Comparison of ENCODE assay signal across 21 mouse cellular contexts in the genomic region with DNA sequence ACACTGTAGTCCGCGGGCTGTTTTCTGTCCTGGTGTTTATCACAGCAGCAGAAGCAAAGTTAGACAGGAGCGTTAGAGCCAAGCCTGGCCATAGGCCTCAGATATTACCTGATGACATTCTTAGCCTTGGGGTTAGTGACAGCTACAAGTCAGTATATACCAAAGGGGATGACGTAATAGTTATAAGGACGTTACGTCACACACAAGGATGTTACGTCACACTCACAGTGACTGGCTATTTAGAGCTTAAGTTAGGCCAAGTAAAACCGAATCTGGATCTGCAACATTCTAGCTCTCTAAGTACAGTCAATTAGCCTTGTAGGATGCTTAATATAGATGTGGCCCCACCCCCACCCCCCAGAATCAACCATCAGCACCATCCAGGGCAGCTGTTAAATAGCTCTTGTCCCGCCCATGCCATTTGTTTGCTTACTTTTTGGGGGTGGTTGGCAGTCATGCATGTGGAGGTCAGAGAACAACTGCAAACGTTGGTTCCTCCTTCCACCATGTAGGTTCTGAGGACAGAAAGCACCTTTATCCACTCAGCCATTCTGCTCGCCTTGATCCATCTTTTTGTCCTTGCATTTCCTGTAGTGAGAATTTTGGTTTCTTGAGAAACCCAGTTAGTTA. TPM values are rescaled to one million over a fixed set of nuclear protein-coding genes. Genes with fewer than 3 reads are reported as not detected.
A peak's percentile ranks its signal among the peaks of the same experiment; 100 is the strongest.
DNase-seq lines count a peak whose midpoint lies in the region; ATAC-seq and TF ChIP-seq lines count a peak whose summit lies in the region.
"Had no signal": no experiment of that assay in that cellular context is flagged by ENCODE, and none has a peak within 500 bp of the region (broad histone marks: within the 10 kb centered on the region; RNA-seq: fewer than 3 reads in every experiment).

No protein-coding gene starts in this region.

- no peak for TF ChIP-seq POLR2A in lung, adult 2 months (IDR thresholded peaks at IDR 0.05; ENCODE audit: borderline replicate concordance, extremely low read depth, low read depth, low read length)

- peak; percentile 43 for ATAC-seq in megakaryocyte progenitor cell, adult 5-6 weeks (replicated peaks; ENCODE audit: poor library complexity)
- ATAC-seq: intestine, embryonic 15.5 days; Patski had no signal

- peaks cover 4% of the 10 kb centered on the region; the same call in 1 of the 2 replicates for H3K4me1 ChIP-seq in lung, adult 2 months (ENCODE audit: control insufficient read depth, insufficient read depth, low read length)

- TF ChIP-seq CTCF in layer of hippocampus, adult 2 months (conservative IDR thresholded peaks at IDR 0.05) = no peak
- TF ChIP-seq CTCF in lung, adult 2 months (IDR thresholded peaks at IDR 0.05; ENCODE audit: insufficient read depth, low read length) = no peak

- 67% methylated on average over 11 of the region's 11 CpGs for WGBS in lung, adult 2 months

- peak overlapping the region; percentile 61 for H3K27ac ChIP-seq in layer of hippocampus, adult 2 months
- H3K27ac ChIP-seq: hindbrain, embryonic 15.5 days; intestine, embryonic 15.5 days; kidney, embryonic 15.5 days; limb, embryonic 15.5 days; midbrain, embryonic 10.5 days had no signal

- no peak overlapping the region for H3K4me3 ChIP-seq in layer of hippocampus, adult 2 months
- no peak overlapping the region for H3K4me3 ChIP-seq in lung, adult 2 months (replicated peaks; ENCODE audit: extremely low read depth, low read depth, low read length)
- H3K4me3 ChIP-seq: hindbrain, embryonic 15.5 days; intestine, embryonic 15.5 days; kidney, embryonic 15.5 days; limb, embryonic 15.5 days; midbrain, embryonic 10.5 days had no signal

- DNase-seq in layer of hippocampus, adult 2 months (ENCODE audit: low spot score in 2 of 2) = no peak
- no peak for DNase-seq in layer of hippocampus, postnatal 14 days (ENCODE audit: low spot score in 2 of 2)
- peak; percentile 20 for DNase-seq in lung, postnatal 36 days
- DNase-seq in lung, adult 2 months = no peak
- DNase-seq in cerebellum, postnatal 36 days = no peak
- no peak for DNase-seq in adrenal gland, adult 2 months
- DNase-seq: adrenal gland, postnatal 14 days; cerebellum, postnatal 10 days; embryo, embryonic 11 days; heart, adult 11 months; heart, postnatal 4 days; kidney, postnatal 4 days; right cerebral cortex, postnatal 25 days; thymus, adult 2 months had no signal

RNA-seq across cellular contexts. Expression of gene Rassf2, which starts 18.2 kb away (rescaled TPM):
- total RNA-seq in layer of hippocampus, adult 2 months (2021) = 10 to 100 TPM; 39.9 to 43.2 TPM
- total RNA-seq in layer of hippocampus, postnatal 14 days (2021) = 10 to 100 TPM; 33.3 to 35.6 TPM
- polyA plus RNA-seq in lung, adult 2 months (2012; rRNA removed) = 26.6 and 27.1 TPM in 2 replicates
- total RNA-seq in megakaryocyte progenitor cell, adult 5-6 weeks (2015) = 32.9 and 42.8 TPM in 2 replicates
- total RNA-seq in megakaryocyte progenitor cell, adult 5-6 weeks (2017) = 65.5 and 71.5 TPM in 2 replicates
- total RNA-seq in adrenal gland, adult 2 months (2021) = 10 to 100 TPM; 10.4 to 11.7 TPM
- 10.5 and 12.3 TPM in 2 replicates for polyA plus RNA-seq in adrenal gland, adult 2 months (2012; rRNA removed)
